Mouse (Mus musculus) cortical plate, adult 2 months (tissue): ENCODE results near the gene Traf3ip2.

Experiments used
- CTCF ChIP-seq: fragments of 200-500 bp; IDR thresholded peaks from 2 replicates; pipeline ENCODE4 v1.5.1; 2011; ENCODE audit warnings: mild to moderate bottlenecking, control low read depth, low read length; ENCODE audit not compliant: insufficient read depth; ENCODE audit errors: extremely low read depth
- POLR2A ChIP-seq: fragments of 200-500 bp; IDR thresholded peaks from 2 replicates; pipeline ENCODE4 v1.6.1; 2011; ENCODE audit warnings: mild to moderate bottlenecking, low read length, control low read depth; ENCODE audit not compliant: insufficient read depth; ENCODE audit errors: extremely low read depth

DNA sequence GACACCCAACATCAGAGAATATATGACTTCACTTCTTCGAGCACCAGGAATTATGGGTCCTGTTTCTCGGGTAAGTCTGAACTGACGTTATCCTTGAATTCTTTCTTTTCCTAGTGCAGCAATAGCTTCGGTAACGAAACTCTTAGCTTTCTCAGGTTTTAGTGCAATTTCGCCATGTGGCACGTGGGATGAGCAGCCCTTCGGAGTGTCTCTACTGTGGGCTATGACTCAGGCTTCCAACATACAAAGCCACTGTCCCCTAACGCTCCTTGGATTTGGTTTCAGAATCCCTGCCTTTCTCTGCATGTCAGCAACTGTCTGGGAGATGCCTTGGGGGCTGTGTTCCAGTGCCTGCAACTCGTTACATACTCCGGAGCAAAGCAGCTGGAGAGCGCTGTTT lies 29.0 kb upstream of the Traf3ip2 start:
- no peak for TF ChIP-seq POLR2A
- no peak for TF ChIP-seq CTCF
